Mouse (Mus musculus): ENCODE measurements around the gene Ccdc167.

The Ccdc167 gene

DNA sequence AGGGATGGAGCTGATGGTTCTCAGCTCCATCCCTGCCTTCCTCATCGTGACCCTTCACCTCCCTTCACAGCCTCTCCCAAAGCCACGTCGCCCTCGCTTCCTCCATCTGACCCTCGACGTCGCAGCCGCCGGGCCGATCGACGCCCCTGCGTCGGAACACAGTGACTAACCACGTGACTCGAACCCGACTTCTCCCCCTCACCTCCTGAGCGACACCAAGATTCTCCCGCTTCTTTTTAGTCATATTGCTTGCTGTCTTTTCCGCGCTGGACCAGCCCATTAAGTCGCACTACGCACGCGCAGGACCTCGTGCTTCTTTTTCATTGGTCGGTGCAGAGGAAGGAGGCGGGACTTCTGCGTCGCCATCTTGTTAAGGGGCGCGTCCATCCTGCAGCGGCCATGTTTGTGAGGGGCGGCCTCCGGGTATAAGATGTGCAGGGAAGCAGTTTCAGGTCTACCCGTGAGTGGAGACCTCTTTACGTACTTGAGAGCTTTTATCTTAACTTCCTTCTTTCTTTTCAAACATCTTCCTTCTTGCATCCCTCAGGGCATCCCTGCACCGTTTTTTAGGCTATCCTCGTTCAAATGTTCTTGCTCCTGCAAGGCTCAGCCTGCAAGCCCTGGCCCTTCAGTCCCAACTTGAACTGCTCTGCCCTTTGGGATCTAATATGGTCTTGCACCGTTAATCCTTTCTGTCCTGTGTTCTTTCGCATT lies at the start of gene Ccdc167:
Ccdc167 (minus strand) TSS at position 313 of the 714 bp plus-strand sequence.
- DNase-seq (ENCODE audit: low read depth): peak; percentile 95

GRCm38 (mm10) chr17:29765380-29765779 lies 48.5 kb upstream of the Ccdc167 start:
- DNase-seq (ENCODE audit: low read depth): no peak

DNA sequence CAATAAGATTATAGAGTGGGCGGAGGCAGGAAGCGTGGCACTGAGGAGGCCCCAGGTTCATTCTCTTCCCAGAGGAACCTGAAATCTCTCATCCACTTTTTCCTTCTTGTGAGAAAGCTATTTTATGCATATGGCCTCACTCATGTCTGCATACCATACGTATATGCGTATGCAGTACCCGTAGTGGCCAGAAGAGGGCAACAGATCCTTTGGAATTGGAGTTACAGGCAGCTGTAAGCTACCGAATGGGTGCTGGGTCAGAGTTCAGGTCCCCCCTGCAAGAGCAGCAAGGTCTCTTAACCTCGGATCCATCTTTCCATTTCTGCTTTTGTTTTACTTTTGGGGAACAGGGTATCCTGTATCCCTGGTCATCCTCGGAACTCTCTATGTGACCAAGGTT lies 45.7 kb upstream of the Ccdc167 start:
- no peak for DNase-seq (ENCODE audit: low read depth)

DNA sequence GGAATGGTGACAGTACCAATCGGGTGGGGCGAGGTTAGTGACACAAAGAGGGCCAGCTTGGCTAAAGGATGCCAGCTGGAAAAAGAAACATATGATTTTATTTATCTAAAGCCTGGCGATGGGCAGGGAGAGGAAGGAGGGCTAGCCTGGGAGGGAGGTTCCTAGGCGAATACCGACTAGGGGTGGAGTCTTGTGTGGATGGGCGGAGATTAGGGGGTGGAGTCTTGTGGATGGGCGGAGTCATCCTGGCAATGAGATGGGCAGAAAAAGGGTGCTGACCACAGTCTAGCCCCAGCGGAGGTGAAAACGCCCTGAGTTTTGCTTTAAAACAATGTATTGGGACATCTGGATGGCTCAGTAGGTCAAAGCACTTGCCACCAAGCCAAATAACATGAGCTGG lies 45.1 kb upstream of the Ccdc167 start:
- no peak for DNase-seq (ENCODE audit: low read depth)

DNA sequence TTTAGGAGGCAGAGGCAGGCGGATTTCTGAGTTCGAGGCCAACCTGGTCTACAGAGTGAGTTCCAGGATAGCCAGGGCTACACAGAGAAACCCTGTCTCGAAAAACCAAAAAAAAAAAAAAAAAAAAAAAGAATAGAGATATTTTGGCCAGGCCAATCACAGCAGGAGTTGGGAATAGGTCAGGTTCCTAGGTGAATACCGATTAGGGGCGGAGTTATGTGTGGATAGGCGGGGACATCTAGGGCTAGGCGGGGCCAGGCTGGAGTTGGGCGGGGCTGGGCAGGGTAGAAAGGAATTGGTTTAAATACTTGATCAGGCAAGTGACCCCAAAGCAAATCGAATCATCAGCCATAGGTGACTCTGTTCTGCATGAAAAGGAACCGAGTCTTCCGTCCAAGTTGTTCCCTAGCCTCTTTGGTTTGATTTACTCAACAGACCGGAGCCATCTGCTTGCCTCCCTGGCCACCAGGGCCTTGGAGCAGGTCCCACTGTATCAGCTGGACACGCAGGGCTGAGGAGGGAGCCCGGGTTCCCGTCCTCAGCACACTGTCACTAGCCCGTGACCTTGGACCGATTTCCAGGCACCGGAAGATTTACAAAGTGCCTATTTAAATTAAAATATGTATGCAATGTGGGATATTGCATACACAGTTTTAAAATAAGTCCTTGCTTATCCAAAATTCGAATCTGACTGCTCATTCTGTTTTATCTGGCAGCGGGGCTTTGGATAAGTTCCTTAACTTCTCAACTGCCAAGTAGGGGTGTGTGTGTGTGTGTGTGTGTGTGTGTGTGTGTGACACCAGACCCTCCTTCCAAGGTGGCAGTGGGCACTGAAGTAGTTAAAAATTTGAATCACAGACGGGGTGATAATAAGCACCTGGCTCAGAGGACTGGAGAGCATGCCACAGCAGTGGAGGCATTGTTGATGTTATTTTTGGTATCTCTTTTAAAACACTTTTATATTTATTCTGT lies 43.8 kb upstream of the Ccdc167 start:
- DNase-seq (ENCODE audit: low read depth): no peak

- DNase-seq (ENCODE audit: low read depth): no peak
Observed at GRCm38 (mm10) chr17:29759963-29760362, 43.1 kb upstream of the Ccdc167 start.

- no peak for DNase-seq (ENCODE audit: low read depth)
Observed at GRCm38 (mm10) chr17:29756381-29756780, 39.5 kb upstream of the Ccdc167 start.

GRCm38 (mm10) chr17:29754510-29754909 lies 37.7 kb upstream of the Ccdc167 start:
- DNase-seq (ENCODE audit: low read depth): no peak

- DNase-seq (ENCODE audit: low read depth): no peak
Observed at GRCm38 (mm10) chr17:29747466-29747865, 30.6 kb upstream of the Ccdc167 start.

DNA sequence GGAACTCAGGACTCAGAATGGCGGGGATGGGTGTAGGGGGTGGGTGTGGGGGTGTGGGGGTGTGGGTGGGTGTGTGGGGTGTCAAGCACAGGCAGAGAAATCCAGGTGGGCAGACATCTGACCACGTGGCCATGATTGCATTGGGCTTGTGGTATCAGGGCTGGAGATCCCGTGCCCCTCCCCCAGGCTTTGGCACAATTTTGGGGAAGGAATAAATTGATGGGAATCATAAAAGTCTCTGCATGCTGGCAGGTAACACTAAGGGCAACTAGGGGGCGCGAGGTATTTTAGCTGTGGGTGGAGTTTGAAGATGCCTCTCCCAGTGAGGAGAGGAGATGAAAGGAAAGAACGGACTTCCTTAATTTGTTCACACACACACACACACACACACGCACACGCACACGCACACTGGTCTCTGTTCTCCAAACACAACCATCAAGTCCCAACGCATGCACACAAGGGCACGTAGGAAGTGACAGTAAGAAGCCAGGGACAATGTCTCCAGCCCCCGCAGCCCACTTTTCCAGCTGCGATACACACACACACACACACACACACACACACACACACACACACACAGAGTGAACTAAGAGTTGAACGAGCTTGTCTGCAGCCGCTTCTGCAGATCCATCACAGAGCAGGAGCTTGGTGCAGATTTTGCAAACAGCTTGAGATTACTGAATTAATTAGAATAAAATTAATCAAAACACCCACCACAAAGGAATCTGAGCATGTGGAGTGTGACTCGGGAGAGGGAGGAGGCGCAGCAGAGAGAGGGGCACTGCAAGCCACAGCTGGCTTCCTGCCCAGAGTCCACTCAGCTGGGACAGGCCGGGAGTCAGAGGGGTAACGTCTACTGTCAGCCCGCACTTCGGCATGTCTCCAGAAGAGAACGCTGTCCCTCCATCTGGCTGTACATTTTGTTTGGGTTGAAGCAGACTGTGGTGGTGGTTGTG lies 21.3 kb upstream of the Ccdc167 start:
- DNase-seq (ENCODE audit: low read depth): no peak

GRCm38 (mm10) chr17:29736448-29737014 lies 19.7 kb upstream of the Ccdc167 start:
- no peak for DNase-seq (ENCODE audit: low read depth)

GRCm38 (mm10) chr17:29732522-29732921 lies 15.7 kb upstream of the Ccdc167 start:
- DNase-seq (ENCODE audit: low read depth): no peak

GRCm38 (mm10) chr17:29731953-29732325 lies 15.1 kb upstream of the Ccdc167 start:
- no peak for DNase-seq (ENCODE audit: low read depth)

DNA sequence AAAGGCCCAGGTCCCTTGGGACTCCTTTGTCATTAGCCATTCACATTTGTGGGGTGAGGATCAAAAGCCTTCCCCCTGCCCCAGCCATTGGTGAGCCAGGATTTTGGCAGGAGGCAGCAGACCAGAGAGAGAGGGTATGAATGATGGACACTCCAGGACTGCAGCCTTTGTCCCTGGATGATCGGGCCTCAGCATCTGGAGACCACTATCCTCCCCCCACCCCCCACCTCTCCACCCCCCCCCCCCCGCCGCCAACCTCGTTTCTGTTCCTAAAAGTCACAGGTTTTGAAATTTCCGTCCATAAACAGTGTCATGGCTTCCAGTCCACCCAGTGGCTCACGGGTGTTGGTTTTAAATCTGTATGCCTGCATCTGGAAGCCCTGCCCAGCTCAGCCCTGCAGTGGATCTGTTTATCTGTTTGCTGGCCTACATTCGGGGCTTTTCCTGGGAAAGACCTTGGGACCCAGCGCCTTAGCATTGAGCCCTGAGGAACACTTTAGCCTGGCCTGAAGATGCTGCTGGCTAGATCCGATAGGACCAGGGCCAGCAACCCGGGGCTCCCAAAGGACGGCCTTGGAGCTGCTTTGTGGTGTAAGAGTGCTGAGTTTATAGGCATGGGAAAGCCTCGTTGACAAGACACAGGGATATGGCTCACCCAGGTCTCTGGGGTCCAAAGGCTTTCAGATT lies 14.6 kb upstream of the Ccdc167 start:
- DNase-seq (ENCODE audit: low read depth): no peak

- no peak for DNase-seq (ENCODE audit: low read depth)
Observed at GRCm38 (mm10) chr17:29730510-29731265, 13.8 kb upstream of the Ccdc167 start.

DNA sequence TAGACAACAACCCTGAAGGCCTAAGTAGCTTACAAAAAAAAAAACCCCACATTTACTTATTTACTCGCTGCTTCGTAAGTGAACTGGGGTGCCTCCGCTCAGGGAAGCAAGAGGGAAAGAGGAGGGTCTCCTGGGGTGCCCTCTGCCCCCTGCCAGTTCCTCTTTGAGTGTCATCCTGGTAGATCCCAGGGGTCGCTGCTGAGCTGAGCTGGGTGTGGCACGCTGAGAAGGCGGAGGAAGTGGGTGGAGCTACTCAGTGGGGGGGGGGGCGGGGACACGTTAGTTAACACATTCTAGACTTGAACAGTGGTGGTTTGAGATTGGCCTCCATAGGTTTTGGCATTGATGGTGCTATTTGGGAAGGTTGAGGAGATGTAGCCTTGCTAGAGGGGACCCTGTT lies 11.2 kb upstream of the Ccdc167 start:
- no peak for DNase-seq (ENCODE audit: low read depth)

DNA sequence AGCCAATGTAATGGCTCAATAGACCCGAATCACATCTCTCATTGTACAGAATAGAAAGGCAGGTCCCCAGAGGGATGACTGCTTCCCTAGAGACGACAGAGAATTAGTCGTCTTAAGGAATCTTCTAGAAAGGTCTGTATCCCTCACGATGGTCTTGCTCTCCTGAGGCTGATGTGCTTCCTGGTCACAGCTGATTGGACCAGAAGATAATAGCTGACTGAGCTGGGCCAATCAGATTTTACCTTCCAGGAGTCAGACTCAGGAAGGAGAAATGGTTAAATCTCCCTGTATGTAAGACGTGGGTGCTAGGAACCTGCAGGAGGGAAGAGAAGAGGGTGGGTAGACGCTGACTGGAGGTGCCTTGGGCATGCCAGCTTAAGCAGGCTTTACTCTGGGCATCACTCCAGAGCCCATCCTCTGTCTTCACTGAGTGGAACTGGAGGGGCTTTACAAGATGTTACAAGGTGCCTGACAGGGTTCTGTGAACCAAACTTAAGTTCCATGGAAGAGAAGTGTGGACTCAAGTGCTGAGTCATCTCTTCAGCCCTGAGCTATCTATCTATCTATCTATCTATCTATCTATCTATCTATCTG lies 8.3 kb upstream of the Ccdc167 start:
- DNase-seq (ENCODE audit: low read depth): no peak

- no peak for DNase-seq (ENCODE audit: low read depth)
Observed at GRCm38 (mm10) chr17:29724610-29725009, 7.8 kb upstream of the Ccdc167 start.

DNA sequence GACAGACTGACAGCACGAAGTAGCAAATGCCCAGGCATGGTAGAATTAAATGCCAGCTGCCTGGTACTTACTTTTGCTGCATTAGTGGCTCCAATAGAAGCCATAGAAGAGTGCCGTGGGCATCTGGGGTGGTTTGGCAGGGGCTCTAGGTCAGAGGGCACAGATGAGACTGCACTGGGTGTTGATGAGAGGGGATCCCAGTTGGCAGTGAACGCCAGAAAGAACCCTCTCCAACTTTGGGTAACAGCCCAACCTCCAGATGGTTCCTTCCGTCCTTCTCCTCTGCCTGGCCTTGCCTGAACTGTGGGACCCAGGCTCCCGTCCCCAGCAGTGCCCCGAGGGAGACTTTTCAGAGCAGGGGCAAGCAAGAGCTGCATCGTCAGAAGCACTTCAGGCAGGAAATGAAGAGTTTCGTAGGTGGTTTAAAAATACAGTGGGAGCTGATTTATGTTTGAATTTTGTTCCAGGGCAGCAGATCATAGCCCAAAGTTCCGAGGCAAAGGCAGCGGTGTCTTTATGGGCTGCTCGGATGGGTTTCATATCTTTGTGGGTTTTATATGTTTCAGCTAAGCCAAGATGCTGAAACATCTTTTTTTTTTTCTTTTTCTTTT lies 4.0 kb upstream of the Ccdc167 start:
- DNase-seq (ENCODE audit: low read depth): no peak
